Mouse (Mus musculus) left cerebral cortex, postnatal 4 days (tissue): ENCODE data around the gene Foxr1. TPM values are rescaled to one million over a fixed set of nuclear protein-coding genes. Genes with fewer than 3 reads are reported as not detected.
"Not testable (repeated sequence)": the region's sequence is repeated elsewhere in the genome, so short reads cannot be mapped to it uniquely, and the experiment has no call there.

Experiments
- DNase-seq: peaks from one replicate; pipeline ENCODE4 v3.0.0-alpha.2; 2022
- intact Hi-C: fragments of 180-260 bp; cut with DNase I; formaldehyde crosslinking; loops from one replicate; pipeline ENCODE4 v1.15.1; 2025
- total RNA-seq, 2 experiments: library from RNA; stranded (reverse); gene quantifications; 2 replicates each; pipeline ENCODE4 v1.2.3; 2021

The Foxr1 gene
- total RNA-seq, 2 experiments from 2014 or later: not detected

DNA sequence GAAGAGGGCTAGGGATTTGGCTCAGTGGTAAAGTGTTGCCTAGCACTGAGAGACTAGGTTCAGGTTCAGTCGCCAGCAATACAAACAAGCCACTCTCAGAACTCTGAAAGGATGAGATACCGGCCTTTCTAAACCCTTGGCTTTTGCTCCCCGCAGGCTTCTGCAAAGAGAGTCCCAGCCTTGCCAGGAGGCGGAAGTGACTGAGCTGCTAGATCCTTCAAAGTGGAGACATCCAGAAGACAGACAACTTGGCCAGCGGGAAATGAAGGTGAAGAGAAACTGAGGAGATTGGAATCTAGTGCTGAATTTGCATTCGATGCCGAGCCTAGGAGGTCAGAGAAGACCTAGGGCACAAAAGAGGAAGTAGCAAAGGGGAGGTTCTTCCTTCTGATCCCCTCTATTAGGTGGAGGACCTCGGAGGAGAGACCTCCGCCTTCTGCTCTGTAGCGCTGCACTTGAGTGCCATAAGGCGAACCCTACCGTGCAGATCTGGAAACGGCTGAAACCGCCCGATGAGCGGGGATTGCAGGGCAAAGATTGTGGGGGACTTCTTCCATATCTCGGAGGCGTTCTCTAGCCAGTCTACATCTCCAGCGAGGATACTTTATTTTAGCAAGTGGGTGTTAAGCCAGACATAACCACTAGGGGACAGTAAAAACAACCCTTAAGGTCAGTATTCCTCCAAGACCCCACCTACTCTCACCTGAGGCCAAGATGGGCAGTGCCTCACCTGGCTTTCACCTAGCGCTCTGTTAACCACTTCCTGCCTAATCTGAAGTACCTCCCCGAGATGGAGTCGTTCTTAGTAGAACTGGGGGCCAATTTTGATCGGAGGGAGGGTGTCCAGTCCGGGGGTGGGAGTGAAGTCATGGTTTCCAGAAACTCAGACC lies 36.6 kb upstream of the Foxr1 start:
- intact Hi-C loops: loop anchor here (2.0 kb wide), 1 partner anchor 23 kb away; the partner anchor contains the start of gene Upk2
- no peak for DNase-seq

DNA sequence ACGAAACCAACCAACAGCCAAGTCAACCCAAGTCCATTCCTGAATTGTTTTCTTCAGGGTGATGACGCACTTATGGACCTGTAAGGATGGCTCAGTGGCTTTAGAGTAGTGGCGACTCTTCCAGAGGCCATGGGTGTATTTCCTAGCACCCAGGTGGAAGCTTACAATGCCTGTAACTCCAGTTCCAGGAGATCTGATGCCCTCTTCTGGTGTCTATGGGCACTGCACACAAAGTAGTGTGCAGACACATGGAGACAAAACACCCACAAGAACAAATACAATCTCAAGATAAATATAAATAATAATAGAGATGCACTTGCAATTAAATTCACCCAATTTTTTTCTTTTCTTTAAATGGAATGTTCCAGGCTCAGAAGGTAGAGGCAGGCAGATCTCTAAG lies 35.0 kb upstream of the Foxr1 start:
- no peak for DNase-seq
- intact Hi-C loops: loop anchor here (2.0 kb wide), 1 partner anchor 21 kb away; the partner anchor contains the start of gene Upk2

GRCm38 (mm10) chr9:44474327-44474726 lies 33.4 kb upstream of the Foxr1 start:
- no peak for DNase-seq
- intact Hi-C loops: no loop called here

GRCm38 (mm10) chr9:44473184-44473583 lies 32.2 kb upstream of the Foxr1 start:
- intact Hi-C loops: no loop called here
- DNase-seq: no peak

GRCm38 (mm10) chr9:44468800-44469199 lies 27.9 kb upstream of the Foxr1 start:
- intact Hi-C loops: no loop called here
- no peak for DNase-seq

DNA sequence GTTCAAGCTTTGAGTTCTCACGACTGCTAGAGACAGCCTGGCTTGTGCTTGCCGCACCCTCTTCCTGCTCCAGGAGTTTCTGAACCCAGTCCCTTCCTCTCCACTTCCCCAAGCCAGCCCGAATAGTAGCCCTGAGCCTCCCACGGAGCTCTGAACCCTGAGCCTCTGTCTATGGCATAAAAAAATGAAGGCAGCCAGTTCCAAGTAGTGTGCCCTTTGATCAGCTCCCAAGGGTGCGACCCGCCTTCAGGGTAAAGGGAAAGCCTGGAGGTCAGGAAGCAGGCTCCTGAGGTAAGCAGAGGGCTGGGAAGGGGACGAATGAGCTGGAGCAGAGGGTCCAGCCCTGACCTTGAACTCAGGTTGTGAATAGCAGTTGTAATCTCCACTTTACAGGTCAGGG lies 27.3 kb upstream of the Foxr1 start:
- no peak for DNase-seq
- intact Hi-C loops: no loop called here

GRCm38 (mm10) chr9:44461950-44462349 lies 21.0 kb upstream of the Foxr1 start:
- intact Hi-C loops: no loop called here
- no peak for DNase-seq

- intact Hi-C loops: no loop called here
Observed at GRCm38 (mm10) chr9:44457035-44457742, 16.3 kb upstream of the Foxr1 start.

DNA sequence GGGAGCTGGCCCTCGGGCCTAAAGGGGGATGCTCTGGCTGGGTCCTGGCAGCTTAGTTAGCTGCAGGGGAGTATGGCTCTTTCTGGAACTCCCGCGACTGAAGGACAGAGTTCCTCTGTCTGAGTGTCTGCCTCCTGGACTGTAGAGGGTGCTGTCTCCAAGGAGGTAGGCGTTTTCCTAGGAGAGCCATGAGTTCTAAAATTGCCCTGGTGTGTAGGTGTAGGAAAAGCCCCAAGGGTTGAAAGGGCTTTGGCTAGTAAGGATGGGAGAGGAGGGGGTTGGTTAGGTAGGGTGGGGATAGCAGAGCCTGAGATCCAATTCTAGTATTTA lies 13.9 kb upstream of the Foxr1 start, which contains the start of gene Upk2:
Gene Upk2, minus strand, starts transcription at position 86 of the 330 bp plus-strand sequence.
- no peak for DNase-seq
- intact Hi-C loops: loop anchor here (1.0 to 2.0 kb wide), 3 partner anchors 22 to 197 kb away; no protein-coding TSS in a partner anchor

More at GRCm38 (mm10) chr9:44457035-44457742, 16.3 kb upstream of the Foxr1 start:
- DNase-seq: peak; percentile 88

- intact Hi-C loops: loop anchor here (1.0 to 2.0 kb wide), 2 partner anchors 22 to 198 kb away; no protein-coding TSS in a partner anchor
Observed at GRCm38 (mm10) chr9:44454132-44454890, 13.4 kb upstream of the Foxr1 start.

DNA sequence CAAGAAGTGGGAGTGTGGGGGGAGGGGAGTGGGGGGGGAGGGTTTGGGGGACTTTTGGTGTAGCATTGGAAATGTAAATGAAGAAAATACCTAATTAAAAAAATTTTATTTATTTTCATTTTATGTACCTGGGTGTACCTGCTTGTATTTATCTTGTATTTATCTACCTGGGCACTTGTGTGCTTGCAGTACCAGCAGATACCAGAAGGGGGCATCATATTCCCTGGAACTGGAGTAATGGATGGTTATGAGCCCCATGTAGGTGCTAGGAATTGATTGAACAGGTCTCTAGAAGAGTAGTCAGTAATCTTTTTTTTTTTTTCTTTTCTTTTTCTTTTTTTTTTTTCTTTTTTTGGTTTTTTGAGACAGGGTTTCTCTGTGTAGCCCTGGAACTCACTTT lies 9.5 kb upstream of the Foxr1 start:
- intact Hi-C loops: no loop called here
- no peak for DNase-seq

More at GRCm38 (mm10) chr9:44454132-44454890, 13.4 kb upstream of the Foxr1 start:
- DNase-seq: peak; percentile 91

GRCm38 (mm10) chr9:44444402-44445025 lies 3.6 kb upstream of the Foxr1 start:
- DNase-seq, intact Hi-C loops: not testable (repeated sequence)

DNA sequence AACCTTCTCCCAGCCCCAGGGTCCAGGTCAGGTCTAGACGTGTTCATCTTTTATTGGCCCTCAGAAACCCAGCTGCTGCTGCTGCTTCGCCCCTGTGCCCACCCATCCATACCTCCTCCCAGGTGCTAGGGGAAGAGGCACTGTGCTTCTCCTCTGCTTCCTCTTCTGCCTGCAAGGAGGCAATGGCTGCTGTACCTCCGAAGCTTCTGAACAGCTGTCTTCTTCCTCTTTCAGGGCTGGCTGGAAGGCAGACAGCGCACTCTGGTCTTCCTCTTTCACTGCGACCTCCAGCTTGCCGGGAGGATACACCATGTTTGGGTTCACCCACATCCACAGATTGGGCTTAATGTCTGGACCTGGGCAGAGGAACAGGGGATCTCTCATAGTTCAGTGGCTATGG lies 5.2 kb downstream of the Foxr1 start:
- no peak for DNase-seq
- intact Hi-C loops: no loop called here

DNA sequence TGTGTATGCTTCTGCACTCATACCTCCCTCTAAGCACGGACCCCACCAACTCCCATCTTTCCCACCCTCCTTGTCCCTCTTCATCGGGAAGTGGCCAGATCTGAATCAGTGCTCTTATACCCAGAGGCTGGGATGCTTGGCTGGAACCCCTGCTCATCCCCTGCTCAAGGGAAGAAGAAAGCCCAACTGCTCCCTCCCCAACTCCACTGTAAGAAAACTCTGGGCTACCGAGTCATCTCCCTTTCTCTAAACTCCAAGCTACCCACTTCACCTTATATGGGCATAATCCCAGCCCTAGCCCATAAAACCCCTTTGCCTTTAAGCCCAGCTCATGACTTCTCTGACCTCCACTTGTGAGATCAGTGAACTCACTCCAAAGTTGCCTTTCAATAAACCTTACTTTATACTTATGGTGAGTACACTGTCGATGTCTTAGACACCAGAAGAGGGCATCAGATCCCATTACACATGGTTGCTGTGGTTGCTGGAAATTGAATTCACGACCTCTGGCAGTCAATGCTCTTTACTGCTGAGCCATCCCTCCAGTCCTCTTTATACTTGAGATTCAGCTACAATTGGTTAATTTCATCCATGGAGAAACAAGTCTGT lies 8.3 kb downstream of the Foxr1 start:
- intact Hi-C loops: no loop called here
- DNase-seq: no peak

DNA sequence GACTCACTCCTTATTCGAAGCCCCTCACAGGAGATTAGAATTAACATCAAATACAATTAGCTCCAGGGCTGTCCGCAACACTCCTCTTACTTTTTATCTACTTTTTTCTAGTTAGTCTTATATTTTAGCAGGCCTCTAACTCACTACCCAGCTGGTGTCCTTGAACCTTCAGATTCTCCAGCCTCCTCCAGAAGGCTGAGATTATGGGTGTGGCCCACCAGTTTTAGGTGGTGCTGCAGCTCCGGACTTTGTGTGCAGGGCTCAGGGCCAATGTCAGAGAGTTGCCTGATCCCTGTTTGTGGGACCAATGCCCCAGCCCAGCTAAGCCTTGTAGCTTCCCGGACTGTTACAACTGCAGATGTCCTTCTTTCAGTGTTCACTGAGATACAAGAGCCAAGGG lies 17.4 kb downstream of the Foxr1 start:
- intact Hi-C loops: no loop called here

GRCm38 (mm10) chr9:44420280-44420898 lies 20.5 kb downstream of the Foxr1 start:
- intact Hi-C loops: no loop called here
- no peak for DNase-seq

More for the DNA sequence above, 17.4 kb downstream of the Foxr1 start:
- DNase-seq: no peak

GRCm38 (mm10) chr9:44419730-44420129 lies 21.2 kb downstream of the Foxr1 start:
- DNase-seq, intact Hi-C loops: not testable (repeated sequence)

DNA sequence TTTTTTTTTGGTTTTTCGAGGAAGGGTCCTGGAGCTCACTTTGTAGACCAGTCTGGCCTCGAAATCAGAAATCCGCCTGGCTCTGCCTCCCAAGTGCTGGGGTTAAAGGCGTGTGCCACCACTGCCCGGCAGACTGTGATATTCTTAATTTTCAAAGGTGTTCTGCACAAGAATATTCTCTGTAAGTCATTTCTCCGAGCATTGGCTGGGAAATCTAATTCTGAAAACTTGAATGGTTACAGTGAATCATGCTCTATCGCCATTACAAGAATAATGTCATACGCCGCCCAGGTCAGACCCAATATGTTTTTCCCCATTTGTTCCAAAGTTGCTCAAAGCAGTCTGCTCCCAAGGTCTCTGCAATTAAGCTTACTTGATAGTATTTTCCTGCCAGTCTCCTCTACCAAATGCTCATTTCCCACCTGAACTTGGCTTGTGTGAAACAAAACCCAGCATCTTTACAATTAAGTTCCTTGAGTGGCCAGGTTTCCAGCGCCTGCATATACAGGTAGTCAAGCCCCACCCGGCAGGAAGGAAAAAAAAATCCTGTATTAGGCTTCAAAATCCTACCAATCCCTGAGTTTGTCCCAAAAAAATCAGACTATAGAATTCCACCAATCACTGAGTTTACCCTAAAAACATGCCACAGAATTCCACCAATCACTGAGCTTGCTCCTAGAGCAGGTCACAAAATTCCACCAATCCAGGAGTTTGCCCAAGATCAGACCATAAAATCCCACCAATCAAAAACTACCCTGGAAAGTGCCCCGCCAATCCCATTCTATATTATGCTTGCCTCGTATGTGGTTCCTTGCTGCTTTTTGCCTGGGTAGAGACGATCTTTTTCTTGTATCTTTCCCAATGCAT lies 22.2 kb downstream of the Foxr1 start, which contains the start of gene Ccdc84:
Gene Ccdc84, minus strand, starts transcription at position 51 of the 867 bp plus-strand sequence.
- no peak for DNase-seq

More for the DNA sequence above, 22.2 kb downstream of the Foxr1 start, which contains the start of gene Ccdc84:
- intact Hi-C loops: no loop called here
